ENCODE assay signal across 28 mouse cellular contexts in the genomic region with DNA sequence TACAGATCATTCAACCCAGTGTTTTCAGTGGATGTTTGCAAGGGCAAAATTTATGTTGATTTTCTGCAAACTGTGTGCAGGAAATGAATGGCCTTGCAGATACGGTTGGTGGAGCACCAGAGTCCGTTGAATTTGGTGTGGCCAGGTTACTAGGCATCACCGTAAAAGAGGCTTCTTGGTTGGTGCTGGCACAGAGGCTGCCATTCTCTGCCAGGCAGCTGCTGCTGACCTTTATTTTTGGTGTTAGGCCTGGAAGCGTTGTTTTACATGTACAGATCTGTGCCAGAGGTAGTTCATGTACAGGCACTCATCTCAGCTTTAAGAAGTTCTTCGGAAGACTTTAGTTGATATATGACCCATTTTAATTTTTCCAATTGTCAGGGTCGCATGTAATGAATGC. TPM values are rescaled to one million over a fixed set of nuclear protein-coding genes. Genes with fewer than 3 reads are reported as not detected.
A peak's percentile ranks its signal among the peaks of the same experiment; 100 is the strongest.
DNase-seq lines count a peak whose midpoint lies in the region; ATAC-seq and TF ChIP-seq lines count a peak whose summit lies in the region.
"Had no signal": no experiment of that assay in that cellular context is flagged by ENCODE, and none has a peak within 500 bp of the region (broad histone marks: within the 10 kb centered on the region; RNA-seq: fewer than 3 reads in every experiment).

No protein-coding gene starts in this region.

- no peak for ATAC-seq in liver, embryonic 11.5 days (replicated peaks; ENCODE audit: low FRiP score)
- no peak for ATAC-seq in midbrain, embryonic 16.5 days
- ATAC-seq in intestine, postnatal 0 days = no peak
- ATAC-seq: forebrain, embryonic 13.5 days; forebrain, embryonic 16.5 days; hindbrain, postnatal 0 days; inflammation-experienced regulatory T-cells, adult 6 months had no signal

- no peak overlapping the region for H3K4me2 ChIP-seq in liver, embryonic 11.5 days
- H3K4me2 ChIP-seq in midbrain, embryonic 16.5 days (ENCODE audit: low read length) = no peak overlapping the region
- no peak overlapping the region for H3K4me2 ChIP-seq in intestine, postnatal 0 days (replicated peaks; ENCODE audit: low read depth)
- H3K4me2 ChIP-seq: forebrain, embryonic 13.5 days; heart, embryonic 12.5 days; heart, embryonic 15.5 days; hindbrain, embryonic 14.5 days had no signal

- no peak overlapping the region for H3K4me3 ChIP-seq in liver, adult 2 months (ENCODE audit: insufficient read depth, low read depth, low read length)
- no peak overlapping the region for H3K4me3 ChIP-seq in liver, embryonic 11.5 days (ENCODE audit: low read depth, low read length)
- H3K4me3 ChIP-seq in midbrain, embryonic 16.5 days (ENCODE audit: low read depth, low read length) = no peak overlapping the region
- H3K4me3 ChIP-seq in intestine, postnatal 0 days (ENCODE audit: low read depth, low read length) = no peak overlapping the region
- H3K4me3 ChIP-seq: forebrain, embryonic 10.5 days; forebrain, embryonic 13.5 days; heart, embryonic 12.5 days; heart, embryonic 15.5 days; hindbrain, embryonic 10.5 days had no signal

- no peaks in the 10 kb centered on the region for H3K79me2 ChIP-seq in liver, adult 2 months (ENCODE audit: control insufficient read depth, insufficient read depth, low read length)

- no peaks in the 10 kb centered on the region for H3K9me3 ChIP-seq in liver, embryonic 11.5 days (ENCODE audit: control insufficient read depth, low read length)
- H3K9me3 ChIP-seq in midbrain, embryonic 16.5 days (replicated peaks; ENCODE audit: control insufficient read depth, low read length, poor library complexity, severe bottlenecking) = no peaks in the 10 kb centered on the region
- H3K9me3 ChIP-seq in intestine, postnatal 0 days (ENCODE audit: control insufficient read depth) = no peaks in the 10 kb centered on the region
- H3K9me3 ChIP-seq: forebrain, embryonic 10.5 days; forebrain, embryonic 13.5 days; G1E; heart, embryonic 15.5 days had no signal

- H3K4me1 ChIP-seq in liver, adult 2 months (ENCODE audit: control insufficient read depth, insufficient read depth, low read length) = no peaks in the 10 kb centered on the region
- H3K4me1 ChIP-seq in liver, embryonic 11.5 days (replicated peaks; ENCODE audit: control insufficient read depth, insufficient read depth, low read length) = no peaks in the 10 kb centered on the region
- H3K4me1 ChIP-seq in midbrain, embryonic 16.5 days (ENCODE audit: control insufficient read depth, insufficient read depth, low read length) = no peaks in the 10 kb centered on the region
- no peaks in the 10 kb centered on the region for H3K4me1 ChIP-seq in intestine, postnatal 0 days (replicated peaks; ENCODE audit: control insufficient read depth, insufficient read depth, low read length)
- H3K4me1 ChIP-seq: forebrain, embryonic 10.5 days; forebrain, embryonic 13.5 days; heart, embryonic 12.5 days; heart, embryonic 15.5 days; hindbrain, embryonic 10.5 days had no signal

- intact Hi-C loops in gastrocnemius, postnatal 14 days (cut with DNase I; ENCODE audit: low total_unique reads) = no loop called here

- DNase-seq in liver, adult 2 months (ENCODE audit: extremely low read depth, low read depth, low spot score) = peak; percentile 53
- DNase-seq in liver, embryonic 11.5 days (ENCODE audit: low spot score) = no peak
- DNase-seq in gastrocnemius, postnatal 14 days = peak; percentile 58
- peak; percentile 50 for DNase-seq in skeletal muscle tissue, adult 2 months (ENCODE audit: low read depth, low spot score)
- DNase-seq: adrenal gland, adult 2 months; adrenal gland, postnatal 14 days; B cell, adult 2 months; cerebellum, adult 11 months; cerebellum, adult 9-10 months; cerebellum, postnatal 14 days; heart, adult 18-20 months; heart, postnatal 10 days; heart, postnatal 36 days; kidney, adult 11 months; kidney, adult 8-10 months had no signal

- H3K36me3 ChIP-seq in liver, adult 2 months (ENCODE audit: control insufficient read depth, insufficient read depth, low read length) = peaks cover 14% of the 10 kb centered on the region
- H3K36me3 ChIP-seq in liver, embryonic 11.5 days (ENCODE audit: control insufficient read depth, insufficient read depth, low read length) = peaks cover 29% of the 10 kb centered on the region
- H3K36me3 ChIP-seq in midbrain, embryonic 16.5 days (ENCODE audit: control insufficient read depth, insufficient read depth, low read length) = peaks cover 15% of the 10 kb centered on the region
- H3K36me3 ChIP-seq in intestine, postnatal 0 days (ENCODE audit: control insufficient read depth, insufficient read depth) = peaks cover 38% of the 10 kb centered on the region

- no peak overlapping the region for H3K9ac ChIP-seq in liver, adult 2 months (ENCODE audit: low read depth, low read length)
- H3K9ac ChIP-seq in liver, embryonic 11.5 days (ENCODE audit: low read depth, low read length) = no peak overlapping the region
- H3K9ac ChIP-seq in midbrain, embryonic 16.5 days (ENCODE audit: low read depth, low read length) = no peak overlapping the region
- H3K9ac ChIP-seq in intestine, postnatal 0 days (ENCODE audit: low read depth, low read length) = no peak overlapping the region
- H3K9ac ChIP-seq: forebrain, embryonic 13.5 days; heart, embryonic 12.5 days; heart, embryonic 15.5 days; hindbrain, embryonic 14.5 days had no signal

- WGBS in liver, adult 2 months = 59% methylated on average over 6 of the region's 6 CpGs
- WGBS in liver, embryonic 11.5 days = 92% methylated on average over 6 of the region's 6 CpGs
- 91% methylated on average over 6 of the region's 6 CpGs for WGBS in midbrain, embryonic 16.5 days
- 92% methylated on average over 6 of the region's 6 CpGs for WGBS in intestine, postnatal 0 days

- no peak overlapping the region for H3K27ac ChIP-seq in liver, adult 2 months (replicated peaks; ENCODE audit: insufficient read depth, low read depth, low read length)
- H3K27ac ChIP-seq in liver, embryonic 11.5 days (ENCODE audit: low read depth, low read length) = no peak overlapping the region
- H3K27ac ChIP-seq in midbrain, embryonic 16.5 days (ENCODE audit: low read length) = no peak overlapping the region
- no peak overlapping the region for H3K27ac ChIP-seq in intestine, postnatal 0 days (ENCODE audit: low read depth, low read length)
- H3K27ac ChIP-seq: forebrain, embryonic 10.5 days; forebrain, embryonic 13.5 days; heart, embryonic 15.5 days; hindbrain, embryonic 10.5 days; hindbrain, embryonic 14.5 days; hindbrain, postnatal 0 days had no signal

- TF ChIP-seq CTCF in liver, adult 2 months (IDR thresholded peaks at IDR 0.05; ENCODE audit: low read depth, low read length) = no peak
- no peak for TF ChIP-seq CTCF in intestine, postnatal 0 days (IDR thresholded peaks at IDR 0.05; ENCODE audit: low read depth)

- no peaks in the 10 kb centered on the region for H3K27me3 ChIP-seq in liver, adult 2 months (ENCODE audit: control insufficient read depth, insufficient read depth, low read length)
- H3K27me3 ChIP-seq in liver, embryonic 11.5 days (replicated peaks; ENCODE audit: control insufficient read depth, insufficient read depth, low read length) = no peaks in the 10 kb centered on the region
- no peaks in the 10 kb centered on the region for H3K27me3 ChIP-seq in midbrain, embryonic 16.5 days (ENCODE audit: control insufficient read depth, insufficient read depth, low read depth, low read length)
- H3K27me3 ChIP-seq in intestine, postnatal 0 days (replicated peaks; ENCODE audit: control insufficient read depth, insufficient read depth, low read length) = no peaks in the 10 kb centered on the region
- H3K27me3 ChIP-seq: CH12.LX; forebrain, embryonic 13.5 days; heart, embryonic 12.5 days; heart, embryonic 15.5 days had no signal

- TF ChIP-seq POLR2A in liver, adult 2 months (IDR thresholded peaks at IDR 0.05; ENCODE audit: extremely low read depth, insufficient read depth, low read length) = no peak

RNA-seq across cellular contexts. Expression of a gene that starts 48.2 kb away (rescaled TPM):
- 12.8 and 13.3 TPM in 2 replicates for total RNA-seq in liver, adult 2 months (2014; rRNA removed)
- 6.8 and 8.0 TPM in 2 replicates for polyA plus RNA-seq in liver, adult 2 months (2012; rRNA removed)
- 28.5 and 32.2 TPM in 2 replicates for polyA plus RNA-seq in liver, embryonic 11.5 days (2014; fragmentation: Nextera tagmentation; extraction: Ambion mirVana)
- total RNA-seq in gastrocnemius, postnatal 14 days (2021) = 1 to 10 TPM; 7.8 to 9.1 TPM
- 20.2 and 23.0 TPM in 2 replicates for polyA plus RNA-seq in midbrain, embryonic 16.5 days (2015; fragmentation: Nextera tagmentation; extraction: Ambion mirVana)
- polyA plus RNA-seq in intestine, postnatal 0 days (2015; fragmentation: Nextera tagmentation; extraction: Ambion mirVana) = 12.0 and 15.0 TPM in 2 replicates

RNA-seq across cellular contexts. Expression of a gene that starts 48.3 kb away (rescaled TPM):
- total RNA-seq in liver, adult 2 months (2014; rRNA removed) = 36.9 and 42.5 TPM in 2 replicates
- polyA plus RNA-seq in liver, adult 2 months (2012; rRNA removed) = 25.9 and 29.4 TPM in 2 replicates
- polyA plus RNA-seq in liver, embryonic 11.5 days (2014; fragmentation: Nextera tagmentation; extraction: Ambion mirVana) = 80.5 and 83.7 TPM in 2 replicates
- total RNA-seq in gastrocnemius, postnatal 14 days (2021) = 10 to 100 TPM; 22.6 to 23.4 TPM
- 52.9 and 54.6 TPM in 2 replicates for polyA plus RNA-seq in midbrain, embryonic 16.5 days (2015; fragmentation: Nextera tagmentation; extraction: Ambion mirVana)
- polyA plus RNA-seq in intestine, postnatal 0 days (2015; fragmentation: Nextera tagmentation; extraction: Ambion mirVana) = 97.7 and 105 TPM in 2 replicates
